Mouse (Mus musculus): Measurements from ENCODE around the gene Ppp1r9a. TPM values are rescaled to one million over a fixed set of nuclear protein-coding genes. Genes with fewer than 3 reads are reported as not detected.

Gene Ppp1r9a
- polyA plus RNA-seq, 1 experiment from 2014 or later, result 11.7 TPM

DNA sequence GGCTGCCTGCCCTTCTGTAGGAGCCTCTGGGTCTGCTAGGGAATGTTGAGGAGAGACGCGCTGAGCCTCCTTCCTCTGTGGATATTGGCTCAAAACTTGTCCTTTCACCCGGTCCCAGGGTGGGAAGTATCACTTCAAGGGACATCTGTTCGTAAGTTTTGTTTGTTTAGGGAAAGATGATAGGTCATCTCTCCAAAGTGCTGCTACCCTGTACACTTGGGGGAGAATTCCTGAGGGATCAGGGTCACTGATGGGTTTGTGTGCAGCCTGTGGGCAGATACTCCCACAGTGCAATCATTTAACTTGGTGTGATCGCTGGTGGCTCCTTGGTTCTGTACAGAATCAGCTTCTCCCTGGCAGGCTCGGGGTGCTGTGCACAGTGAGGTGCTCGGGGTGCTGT, 189.2 kb downstream of the Ppp1r9a start:
- H3K27ac ChIP-seq (ENCODE audit: low read length), result no peak overlapping the region
- H3K4me3 ChIP-seq (ENCODE audit: low read length), result no peak overlapping the region
- no peak for ATAC-seq (replicated peaks; ENCODE audit: extremely low read depth, insufficient read depth, low FRiP score)
- H3K4me1 ChIP-seq (ENCODE audit: control insufficient read depth, insufficient read depth, low read length), result peaks cover 9% of the 10 kb centered on the region
- no peaks in the 10 kb centered on the region for H3K27me3 ChIP-seq (ENCODE audit: control insufficient read depth, insufficient read depth, low read length)
- H3K9me3 ChIP-seq (replicated peaks; ENCODE audit: control insufficient read depth, low read length), result no peaks in the 10 kb centered on the region
- no peak overlapping the region for H3K9ac ChIP-seq (ENCODE audit: low read length)
- H3K4me2 ChIP-seq (ENCODE audit: low read depth, low read length), result no peak overlapping the region
- H3K36me3 ChIP-seq (ENCODE audit: control insufficient read depth, insufficient read depth), result no peaks in the 10 kb centered on the region
- 77% methylated on average over 7 of the region's 7 CpGs for WGBS

DNA sequence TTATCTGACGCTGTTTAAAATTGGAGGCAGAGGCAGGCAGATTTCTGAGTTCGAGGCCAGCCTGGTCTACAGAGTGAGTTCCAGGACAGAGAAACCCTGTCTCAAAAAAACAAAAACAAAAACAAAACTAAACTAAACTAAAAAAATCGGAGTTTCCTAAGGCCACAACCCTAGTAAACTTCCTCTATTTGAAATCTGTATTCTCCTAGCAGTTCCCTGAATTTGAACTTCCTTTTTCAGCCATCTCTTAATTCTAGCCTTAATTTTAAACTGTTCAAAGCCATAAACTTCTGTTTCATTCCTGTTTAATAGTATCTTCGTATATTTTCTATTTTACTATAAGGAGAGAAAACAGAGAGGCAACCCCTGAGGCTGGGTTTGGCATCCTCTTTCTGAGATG, 190.1 kb downstream of the Ppp1r9a start:
- Histone ChIP-seq H3K4me3 (ENCODE audit: low read length) (no peak overlapping the region), H3K9me3 (replicated peaks; ENCODE audit: control insufficient read depth, low read length) (no peaks in the 10 kb centered on the region), H3K36me3 (ENCODE audit: control insufficient read depth, insufficient read depth) (no peaks in the 10 kb centered on the region), H3K4me1 (ENCODE audit: control insufficient read depth, insufficient read depth, low read length) (peaks cover 9% of the 10 kb centered on the region), H3K27ac (ENCODE audit: low read length) (peak overlapping the region; percentile 72), H3K27me3 (ENCODE audit: control insufficient read depth, insufficient read depth, low read length) (no peaks in the 10 kb centered on the region), H3K4me2 (ENCODE audit: low read depth, low read length) (no peak overlapping the region), H3K9ac (ENCODE audit: low read length) (no peak overlapping the region)
- no peak for ATAC-seq (replicated peaks; ENCODE audit: extremely low read depth, insufficient read depth, low FRiP score)
- WGBS, result 79% methylated on average over 4 of the region's 4 CpGs

DNA sequence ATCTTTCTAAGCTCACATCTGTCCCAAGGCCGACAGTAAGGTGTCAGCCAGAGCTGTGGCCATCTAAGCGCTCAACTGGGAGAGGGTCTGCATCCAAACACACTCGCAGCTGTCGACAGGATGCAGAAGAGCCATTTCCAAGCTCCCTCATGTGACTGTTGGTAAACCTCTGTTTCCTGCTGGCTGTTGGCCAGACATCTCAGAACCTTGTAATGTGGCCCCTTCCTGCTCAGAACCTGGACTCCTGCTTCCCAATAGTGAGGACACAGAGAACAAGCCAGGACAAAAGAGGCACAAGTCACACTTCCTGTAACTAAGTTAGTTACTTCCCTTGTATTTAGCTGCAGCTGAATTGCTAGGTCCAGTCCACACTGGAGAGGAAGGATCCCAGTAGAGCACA, 190.8 kb downstream of the Ppp1r9a start:
- Histone ChIP-seq H3K27ac (ENCODE audit: low read length) (peak overlapping the region; percentile 72), H3K4me3 (ENCODE audit: low read length) (no peak overlapping the region), H3K36me3 (ENCODE audit: control insufficient read depth, insufficient read depth) (no peaks in the 10 kb centered on the region), H3K27me3 (ENCODE audit: control insufficient read depth, insufficient read depth, low read length) (no peaks in the 10 kb centered on the region), H3K9ac (ENCODE audit: low read length) (no peak overlapping the region), H3K4me2 (ENCODE audit: low read depth, low read length) (no peak overlapping the region; the same call in 1 of the 2 replicates), H3K9me3 (replicated peaks; ENCODE audit: control insufficient read depth, low read length) (no peaks in the 10 kb centered on the region), H3K4me1 (ENCODE audit: control insufficient read depth, insufficient read depth, low read length) (peaks cover 9% of the 10 kb centered on the region)
- 17% methylated on average over 4 of the region's 4 CpGs for WGBS
- peak; percentile 81 for ATAC-seq (replicated peaks; ENCODE audit: extremely low read depth, insufficient read depth, low FRiP score)

DNA sequence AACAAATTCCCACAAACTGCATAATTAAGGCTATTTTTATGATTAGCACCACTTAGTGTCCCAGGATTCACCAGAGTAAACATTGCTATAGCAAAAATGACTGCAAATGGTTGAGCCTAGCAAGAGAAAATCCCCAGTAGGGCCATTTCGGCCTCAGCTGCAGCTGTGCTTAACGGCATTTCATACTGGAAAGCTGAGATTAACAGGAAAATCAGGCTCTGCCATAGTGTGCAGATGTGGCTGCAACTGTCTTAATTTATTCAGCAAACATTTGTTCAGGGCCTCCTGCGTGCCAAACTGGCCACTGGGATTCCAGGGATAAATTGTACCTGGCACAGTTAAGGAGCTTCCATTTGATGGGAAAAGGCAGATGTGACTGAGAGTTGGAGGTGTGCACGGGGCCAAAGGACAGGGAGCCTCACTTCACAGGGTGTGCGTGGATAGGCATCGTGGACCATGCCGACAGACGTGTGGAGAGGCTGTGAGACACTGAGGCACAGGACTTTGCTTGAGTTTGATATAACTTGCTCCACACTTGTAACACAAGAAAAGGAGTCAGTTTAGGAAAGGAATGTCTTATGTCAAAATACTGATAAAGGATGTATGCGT, 192.8 kb downstream of the Ppp1r9a start:
- Histone ChIP-seq H3K9me3 (replicated peaks; ENCODE audit: control insufficient read depth, low read length) (no peaks in the 10 kb centered on the region), H3K27me3 (ENCODE audit: control insufficient read depth, insufficient read depth, low read length) (no peaks in the 10 kb centered on the region), H3K4me2 (ENCODE audit: low read depth, low read length) (no peak overlapping the region), H3K36me3 (ENCODE audit: control insufficient read depth, insufficient read depth) (no peaks in the 10 kb centered on the region), H3K9ac (ENCODE audit: low read length) (no peak overlapping the region), H3K4me1 (ENCODE audit: control insufficient read depth, insufficient read depth, low read length) (peaks cover 9% of the 10 kb centered on the region), H3K4me3 (ENCODE audit: low read length) (no peak overlapping the region), H3K27ac (ENCODE audit: low read length) (no peak overlapping the region)
- 80% methylated on average over 9 of the region's 9 CpGs for WGBS
- ATAC-seq (replicated peaks; ENCODE audit: extremely low read depth, insufficient read depth, low FRiP score), result no peak

DNA sequence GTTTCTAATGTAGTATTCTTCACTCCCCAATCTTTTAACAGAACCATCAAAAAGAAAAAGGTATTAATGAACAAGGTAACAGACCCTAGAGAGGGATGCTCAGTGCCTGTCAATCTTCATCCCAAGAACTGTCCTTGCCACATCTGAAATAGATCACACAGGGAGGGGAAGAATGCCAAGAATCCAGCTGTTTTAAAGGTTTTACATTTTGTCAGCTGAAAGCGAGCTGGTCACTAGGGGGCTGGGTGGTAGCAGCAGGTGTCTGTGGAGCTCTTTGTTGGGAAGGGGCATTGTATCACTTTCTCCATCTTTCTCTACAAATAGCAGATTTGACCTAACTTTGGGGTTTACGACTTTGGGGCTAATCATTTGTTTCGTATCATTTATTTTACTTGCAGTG, 194.6 kb downstream of the Ppp1r9a start:
- no peaks in the 10 kb centered on the region for H3K27me3 ChIP-seq (ENCODE audit: control insufficient read depth, insufficient read depth, low read length)
- H3K4me2 ChIP-seq (ENCODE audit: low read depth, low read length), result no peak overlapping the region
- no peak for ATAC-seq (replicated peaks; ENCODE audit: extremely low read depth, insufficient read depth, low FRiP score)
- no peaks in the 10 kb centered on the region for H3K9me3 ChIP-seq (replicated peaks; ENCODE audit: control insufficient read depth, low read length)
- 77% methylated on average over 3 of the region's 3 CpGs for WGBS
- peaks cover 9% of the 10 kb centered on the region for H3K4me1 ChIP-seq (ENCODE audit: control insufficient read depth, insufficient read depth, low read length)
- no peak overlapping the region for H3K27ac ChIP-seq (ENCODE audit: low read length)
- no peak overlapping the region for H3K9ac ChIP-seq (ENCODE audit: low read length)
- H3K36me3 ChIP-seq (ENCODE audit: control insufficient read depth, insufficient read depth), result no peaks in the 10 kb centered on the region
- H3K4me3 ChIP-seq (ENCODE audit: low read length), result no peak overlapping the region

DNA sequence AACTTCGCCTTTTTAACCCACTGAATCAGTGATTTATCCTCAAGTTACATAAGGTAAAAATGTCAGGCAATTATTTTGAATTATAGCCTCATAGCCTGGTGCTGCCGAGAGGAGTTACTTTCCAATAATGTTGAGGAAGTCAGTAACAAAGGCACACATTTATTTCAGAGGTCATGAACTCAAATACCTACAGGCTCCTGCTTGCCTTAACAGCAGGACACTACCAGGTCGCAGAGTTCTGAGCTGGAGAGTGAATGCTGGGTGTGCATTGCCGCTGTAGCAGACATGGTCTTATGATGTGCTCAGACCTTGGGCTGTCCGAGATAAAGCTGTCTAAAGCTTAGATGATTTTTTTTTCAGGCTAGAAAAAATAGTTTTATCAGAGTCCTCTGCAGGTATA, 196.6 kb downstream of the Ppp1r9a start:
- no peak for ATAC-seq (replicated peaks; ENCODE audit: extremely low read depth, insufficient read depth, low FRiP score)
- WGBS, result 60% methylated on average over 5 of the region's 5 CpGs
- no peak overlapping the region for H3K4me2 ChIP-seq (ENCODE audit: low read depth, low read length)
- H3K4me1 ChIP-seq (ENCODE audit: control insufficient read depth, insufficient read depth, low read length), result peaks cover 8% of the 10 kb centered on the region; the same call in 1 of the 2 replicates
- no peaks in the 10 kb centered on the region for H3K36me3 ChIP-seq (ENCODE audit: control insufficient read depth, insufficient read depth)
- H3K4me3 ChIP-seq (ENCODE audit: low read length), result no peak overlapping the region
- no peaks in the 10 kb centered on the region for H3K9me3 ChIP-seq (replicated peaks; ENCODE audit: control insufficient read depth, low read length)
- H3K27ac ChIP-seq (ENCODE audit: low read length), result no peak overlapping the region
- H3K27me3 ChIP-seq (ENCODE audit: control insufficient read depth, insufficient read depth, low read length), result no peaks in the 10 kb centered on the region
- no peak overlapping the region for H3K9ac ChIP-seq (ENCODE audit: low read length)

DNA sequence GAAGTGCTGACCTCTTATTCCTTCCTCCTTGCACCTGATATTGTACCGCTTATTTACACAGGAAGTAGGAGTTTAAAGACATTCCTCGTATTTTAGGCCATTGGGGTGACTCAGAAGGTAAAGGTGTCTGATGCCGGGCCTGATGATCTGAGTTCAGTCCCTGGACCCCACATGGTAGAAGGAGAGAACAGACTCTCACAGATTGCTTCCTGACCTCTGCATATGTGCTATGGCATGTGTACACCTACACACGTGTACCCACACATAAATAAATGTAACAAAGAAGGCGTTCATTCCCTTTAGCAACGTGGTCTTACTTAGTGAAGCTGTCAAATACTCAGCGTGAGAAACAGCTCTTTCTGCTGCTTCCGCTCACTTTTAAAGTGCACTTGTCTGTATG, 197.1 kb downstream of the Ppp1r9a start:
- 76% methylated on average over 8 of the region's 8 CpGs for WGBS

DNA sequence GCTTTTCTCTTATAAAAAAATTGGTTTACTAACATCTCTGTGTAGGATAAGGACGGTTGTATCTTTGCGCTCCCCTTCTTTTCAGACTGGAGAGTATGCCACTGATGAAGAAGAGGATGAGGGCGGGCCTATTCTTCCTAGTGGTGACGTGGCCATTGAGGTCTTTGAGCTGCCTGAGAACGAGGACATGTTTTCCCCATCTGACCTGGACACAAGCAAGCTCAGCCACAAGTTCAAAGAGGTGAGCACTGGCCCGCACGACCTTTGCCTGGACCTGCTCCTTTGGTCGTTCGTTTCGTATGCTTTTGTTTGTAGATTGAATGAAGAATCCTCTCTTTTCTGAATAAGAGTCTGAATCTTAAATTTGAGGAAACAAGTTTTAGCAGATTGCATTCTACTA, 197.6 kb downstream of the Ppp1r9a start:
- Histone ChIP-seq H3K9me3 (replicated peaks; ENCODE audit: control insufficient read depth, low read length) (no peaks in the 10 kb centered on the region), H3K4me3 (ENCODE audit: low read length) (no peak overlapping the region), H3K27me3 (ENCODE audit: control insufficient read depth, insufficient read depth, low read length) (no peaks in the 10 kb centered on the region), H3K27ac (ENCODE audit: low read length) (no peak overlapping the region), H3K4me1 (ENCODE audit: control insufficient read depth, insufficient read depth, low read length) (peaks cover 8% of the 10 kb centered on the region; the same call in 1 of the 2 replicates), H3K9ac (ENCODE audit: low read length) (no peak overlapping the region), H3K36me3 (ENCODE audit: control insufficient read depth, insufficient read depth) (no peaks in the 10 kb centered on the region), H3K4me2 (ENCODE audit: low read depth, low read length) (no peak overlapping the region)
- WGBS, result 82% methylated on average over 10 of the region's 10 CpGs
- no peak for ATAC-seq (replicated peaks; ENCODE audit: extremely low read depth, insufficient read depth, low FRiP score)

More for the DNA sequence above, 197.1 kb downstream of the Ppp1r9a start:
- peaks cover 8% of the 10 kb centered on the region; the same call in 1 of the 2 replicates for H3K4me1 ChIP-seq (ENCODE audit: control insufficient read depth, insufficient read depth, low read length)
- H3K4me3 ChIP-seq (ENCODE audit: low read length), result no peak overlapping the region
- H3K9me3 ChIP-seq (replicated peaks; ENCODE audit: control insufficient read depth, low read length), result no peaks in the 10 kb centered on the region
- H3K36me3 ChIP-seq (ENCODE audit: control insufficient read depth, insufficient read depth), result no peaks in the 10 kb centered on the region
- H3K27ac ChIP-seq (ENCODE audit: low read length), result no peak overlapping the region
- H3K27me3 ChIP-seq (ENCODE audit: control insufficient read depth, insufficient read depth, low read length), result no peaks in the 10 kb centered on the region
- H3K4me2 ChIP-seq (ENCODE audit: low read depth, low read length), result no peak overlapping the region
- no peak for ATAC-seq (replicated peaks; ENCODE audit: extremely low read depth, insufficient read depth, low FRiP score)
- no peak overlapping the region for H3K9ac ChIP-seq (ENCODE audit: low read length)

DNA sequence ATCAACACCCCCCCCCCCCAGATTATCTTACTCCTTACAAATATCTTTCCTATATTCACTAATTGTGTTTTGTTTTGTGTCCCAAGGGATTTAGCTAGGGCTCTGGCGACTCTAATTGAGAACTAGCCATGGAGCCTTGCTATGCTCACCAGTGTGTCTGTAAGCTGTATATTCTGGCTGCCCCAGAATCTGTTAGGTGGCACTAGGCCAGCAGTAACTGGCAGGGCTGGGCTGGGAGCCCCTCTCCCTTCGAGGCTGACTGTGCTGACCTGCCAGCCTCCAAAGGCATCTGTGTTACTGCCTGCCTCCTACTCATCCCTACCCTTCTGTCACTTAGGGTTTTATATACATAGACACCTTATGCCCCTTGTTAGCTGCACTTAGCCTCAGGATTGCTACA, 200.0 kb downstream of the Ppp1r9a start:
- H3K4me3 ChIP-seq (ENCODE audit: low read length), result no peak overlapping the region
- peaks cover 8% of the 10 kb centered on the region; the same call in 1 of the 2 replicates for H3K4me1 ChIP-seq (ENCODE audit: control insufficient read depth, insufficient read depth, low read length)
- H3K27ac ChIP-seq (ENCODE audit: low read length), result no peak overlapping the region
- no peaks in the 10 kb centered on the region for H3K9me3 ChIP-seq (replicated peaks; ENCODE audit: control insufficient read depth, low read length)
- no peaks in the 10 kb centered on the region for H3K27me3 ChIP-seq (ENCODE audit: control insufficient read depth, insufficient read depth, low read length)
- WGBS, result 28% methylated on average over 2 of the region's 2 CpGs
- H3K36me3 ChIP-seq (ENCODE audit: control insufficient read depth, insufficient read depth), result no peaks in the 10 kb centered on the region
- ATAC-seq (replicated peaks; ENCODE audit: extremely low read depth, insufficient read depth, low FRiP score), result peak; percentile 58; the same call in 1 of the 2 replicates
- no peak overlapping the region for H3K4me2 ChIP-seq (ENCODE audit: low read depth, low read length)
- H3K9ac ChIP-seq (ENCODE audit: low read length), result no peak overlapping the region

Data from heart, embryonic 16.5 days (tissue).